Mouse (Mus musculus) embryo, embryonic 9.5 days (tissue): ENCODE data around the gene Axdnd1.
"Not testable (repeated sequence)": the region's sequence is repeated elsewhere in the genome, so short reads cannot be mapped to it uniquely, and the experiment has no call there.

Source experiments
- DNase-seq: peaks from one replicate; pipeline ENCODE4 v3.0.0-alpha.2; 2017; ENCODE audit errors: extremely low spot score

The Axdnd1 gene

GRCm38 (mm10) chr1:156437016-156437708 lies 16.2 kb upstream of the Axdnd1 start:
- DNase-seq, result no peak

GRCm38 (mm10) chr1:156433497-156433896 lies 12.5 kb upstream of the Axdnd1 start:
- no peak for DNase-seq

GRCm38 (mm10) chr1:156432498-156432897 lies 11.5 kb upstream of the Axdnd1 start:
- DNase-seq, result no peak

- no peak for DNase-seq
Measured at GRCm38 (mm10) chr1:156428434-156428833, 7.5 kb upstream of the Axdnd1 start.

GRCm38 (mm10) chr1:156425746-156426145 lies 4.8 kb upstream of the Axdnd1 start:
- no peak for DNase-seq

- no peak for DNase-seq
Measured at GRCm38 (mm10) chr1:156424054-156424453, 3.1 kb upstream of the Axdnd1 start.

- DNase-seq, result no peak
Measured at GRCm38 (mm10) chr1:156423493-156423892, 2.5 kb upstream of the Axdnd1 start.

- no peak for DNase-seq
Measured at GRCm38 (mm10) chr1:156422856-156423255, 1.9 kb upstream of the Axdnd1 start.

GRCm38 (mm10) chr1:156418170-156418569 lies 2.8 kb downstream of the Axdnd1 start:
- DNase-seq, result peak; percentile 38

- no peak for DNase-seq
Measured at GRCm38 (mm10) chr1:156408521-156408920, 12.4 kb downstream of the Axdnd1 start.

- no peak for DNase-seq
Measured at GRCm38 (mm10) chr1:156408004-156408403, 13.0 kb downstream of the Axdnd1 start.

- no peak for DNase-seq
Measured at GRCm38 (mm10) chr1:156403251-156403650, 17.7 kb downstream of the Axdnd1 start.

GRCm38 (mm10) chr1:156402491-156402890 lies 18.5 kb downstream of the Axdnd1 start:
- peak; percentile 9 for DNase-seq

- DNase-seq, result not testable (repeated sequence)
Measured at GRCm38 (mm10) chr1:156400159-156400558, 20.8 kb downstream of the Axdnd1 start.

- no peak for DNase-seq
Measured at GRCm38 (mm10) chr1:156393148-156393547, 27.8 kb downstream of the Axdnd1 start.

- DNase-seq, result no peak
Measured at GRCm38 (mm10) chr1:156386880-156387279, 34.1 kb downstream of the Axdnd1 start.

GRCm38 (mm10) chr1:156386232-156386631 lies 34.7 kb downstream of the Axdnd1 start:
- DNase-seq, result no peak

GRCm38 (mm10) chr1:156381217-156381616 lies 39.7 kb downstream of the Axdnd1 start:
- no peak for DNase-seq

GRCm38 (mm10) chr1:156365740-156366139 lies 55.2 kb downstream of the Axdnd1 start, which contains the start of gene Gm2000:
Gene Gm2000, plus strand, starts transcription at chr1:156366040.
- DNase-seq, result no peak

GRCm38 (mm10) chr1:156352466-156352865 lies 68.5 kb downstream of the Axdnd1 start:
- DNase-seq, result no peak

- no peak for DNase-seq
Measured at GRCm38 (mm10) chr1:156350441-156350840, 70.5 kb downstream of the Axdnd1 start.

GRCm38 (mm10) chr1:156349031-156349430 lies 71.9 kb downstream of the Axdnd1 start:
- DNase-seq, result no peak

- no peak for DNase-seq
Measured at GRCm38 (mm10) chr1:156345633-156346032, 75.3 kb downstream of the Axdnd1 start.

- DNase-seq, result no peak
Measured at GRCm38 (mm10) chr1:156344433-156344832, 76.5 kb downstream of the Axdnd1 start.
